Mouse (Mus musculus): ENCODE measurements around the gene Cutc. TPM values are rescaled to one million over a fixed set of nuclear protein-coding genes. Genes with fewer than 3 reads are reported as not detected.

Gene Cutc
- polyA plus RNA-seq (2016; fragmentation: Nextera tagmentation; extraction: Ambion mirVana): 15.0 and 16.3 TPM in 2 replicates

DNA sequence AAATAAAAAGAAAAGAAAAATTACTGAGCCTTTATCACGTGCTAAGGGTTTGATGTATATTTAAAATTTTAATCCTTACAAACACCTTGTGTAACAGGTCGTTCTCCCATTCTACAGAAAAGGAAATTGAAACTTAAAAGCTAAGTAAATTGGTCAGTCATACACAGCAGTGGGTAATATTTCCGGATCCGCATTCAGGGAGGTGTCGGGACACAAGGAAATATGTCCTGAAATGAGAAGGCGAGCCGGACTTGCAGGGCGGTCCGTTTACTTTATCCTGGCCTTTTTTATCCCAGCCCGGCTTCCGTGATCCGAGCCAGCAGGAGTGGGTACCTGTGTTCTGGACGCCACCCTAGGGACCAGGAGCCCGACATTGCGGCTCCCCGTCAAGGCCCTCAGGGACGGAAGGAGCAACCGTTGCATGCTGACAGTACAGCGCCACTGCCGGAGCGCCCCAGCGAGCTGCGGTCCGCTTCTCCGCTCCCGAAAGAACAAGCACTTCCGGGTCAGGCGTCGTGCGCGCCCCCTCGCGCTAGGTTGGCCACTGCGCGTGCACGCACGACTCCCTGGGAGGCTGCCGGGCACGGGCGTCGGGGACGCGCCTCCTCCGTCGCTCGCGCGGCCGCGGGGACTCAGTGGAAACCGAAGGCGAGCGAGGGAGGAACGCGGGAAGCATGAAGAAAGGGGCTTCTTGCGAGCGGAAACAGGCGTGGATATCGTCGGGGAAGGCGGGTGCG lies at the start of gene Cutc, which contains the start of gene Cox15:
Gene Cutc, plus strand, starts transcription at position 508 of the 737 bp plus-strand sequence.
Gene Cox15, minus strand, starts transcription at position 512 of the 737 bp plus-strand sequence.
- Histone ChIP-seq H3K4me3 (peak within 1 kb of the TSS; percentile 82), H3K36me3 (replicated peaks) (peaks cover 36% of the 10 kb centered on the region), H3K27ac (peak within 1 kb of the TSS; percentile 97), H3K9me3 (no peaks in the 10 kb centered on the region), H3K4me1 (peaks cover 17% of the 10 kb centered on the region), H3K27me3 (ENCODE audit: poor library complexity, severe bottlenecking) (no peaks in the 10 kb centered on the region)
- under 1% methylated on average over 62 of the region's 62 CpGs for WGBS
- peak; percentile 93 for DNase-seq (ENCODE audit: extremely low spot score, low spot score)

DNA sequence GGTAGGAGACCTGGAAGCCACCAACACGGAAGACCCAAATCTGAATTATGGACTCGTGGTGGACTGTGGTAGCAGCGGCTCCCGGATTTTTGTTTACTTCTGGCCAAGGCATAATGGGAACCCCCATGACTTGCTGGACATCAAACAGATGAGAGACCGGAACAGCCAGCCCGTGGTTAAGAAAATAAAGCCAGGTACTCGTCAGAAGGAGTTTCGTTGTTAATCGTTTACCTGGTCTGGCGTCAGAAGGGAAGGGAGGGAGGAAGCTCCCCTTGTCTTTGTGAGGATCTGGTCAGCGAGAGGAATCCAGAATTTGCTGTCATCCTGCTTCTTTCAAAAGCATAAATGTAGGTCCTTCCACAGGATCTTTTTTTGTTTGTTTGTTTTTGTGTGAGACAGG lies 48.6 kb upstream of the Cutc start:
- Histone ChIP-seq H3K27ac (no peak overlapping the region), H3K36me3 (replicated peaks) (peaks cover 69% of the 10 kb centered on the region), H3K4me1 (no peaks in the 10 kb centered on the region), H3K27me3 (ENCODE audit: poor library complexity, severe bottlenecking) (no peaks in the 10 kb centered on the region), H3K4me3 (no peak overlapping the region), H3K9me3 (no peaks in the 10 kb centered on the region; the same call in 1 of the 2 replicates)
- DNase-seq (ENCODE audit: extremely low spot score, low spot score): no peak
- WGBS: 91% methylated on average over 11 of the region's 11 CpGs

DNA sequence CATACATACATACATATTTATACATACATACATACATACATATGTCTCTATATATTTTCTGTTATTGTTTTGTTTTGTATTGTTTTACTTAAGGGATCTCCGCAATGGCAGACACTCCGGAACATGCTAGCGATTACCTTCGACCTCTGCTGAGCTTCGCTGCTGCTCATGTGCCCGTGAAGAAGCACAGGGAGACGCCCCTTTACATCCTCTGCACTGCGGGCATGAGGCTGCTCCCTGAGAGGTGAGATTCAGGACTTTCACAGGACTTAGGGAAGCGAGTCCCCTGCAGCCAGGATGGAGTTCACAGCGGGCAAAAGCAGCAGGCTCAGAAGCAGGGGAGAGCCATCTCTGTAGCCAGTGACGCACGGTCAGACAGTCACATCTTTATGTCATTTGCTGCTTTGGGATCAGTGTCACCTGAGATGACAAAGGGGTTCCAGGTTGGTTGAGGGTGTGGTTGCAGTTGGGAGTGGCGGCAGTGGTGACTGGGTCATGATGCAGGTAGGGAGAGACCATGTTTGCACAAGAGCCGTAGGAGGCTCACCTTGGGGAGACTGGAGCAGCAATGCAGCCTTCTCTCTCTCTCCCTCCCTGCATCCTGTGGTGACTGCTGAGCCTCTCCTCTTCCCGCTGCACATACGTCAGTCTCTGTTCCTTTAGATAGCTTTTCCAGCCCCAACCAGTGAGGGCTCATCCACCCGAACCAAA lies 47.9 kb upstream of the Cutc start:
- no peak for DNase-seq (ENCODE audit: extremely low spot score, low spot score)
- WGBS: 94% methylated on average over 17 of the region's 17 CpGs
- H3K4me3 ChIP-seq: no peak overlapping the region
- no peaks in the 10 kb centered on the region; the same call in 1 of the 2 replicates for H3K9me3 ChIP-seq
- H3K36me3 ChIP-seq (replicated peaks): peaks cover 69% of the 10 kb centered on the region
- H3K27ac ChIP-seq: no peak overlapping the region
- H3K27me3 ChIP-seq (ENCODE audit: poor library complexity, severe bottlenecking): no peaks in the 10 kb centered on the region
- H3K4me1 ChIP-seq: no peaks in the 10 kb centered on the region

DNA sequence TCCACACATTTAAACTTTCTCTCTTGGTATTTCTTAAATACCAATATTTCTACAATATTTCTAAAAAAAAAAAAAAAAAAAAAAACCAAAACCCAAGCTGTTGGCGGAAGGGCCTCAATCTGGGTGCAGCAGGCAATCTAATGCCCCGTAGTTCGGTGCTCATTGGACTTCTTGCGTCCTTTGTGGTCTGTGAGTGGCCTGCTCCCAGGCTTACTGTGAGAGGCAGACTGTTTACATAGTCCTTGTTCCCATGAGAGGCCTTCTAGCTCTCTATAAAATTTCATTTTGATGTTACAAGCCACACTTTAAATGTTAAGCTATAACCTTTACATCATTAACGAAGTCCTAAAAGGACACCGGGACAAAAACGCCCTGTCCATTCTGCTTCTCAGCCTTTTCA lies 44.6 kb upstream of the Cutc start:
- Histone ChIP-seq H3K4me1 (no peaks in the 10 kb centered on the region), H3K36me3 (replicated peaks) (peaks cover 49% of the 10 kb centered on the region), H3K9me3 (no peaks in the 10 kb centered on the region), H3K27me3 (ENCODE audit: poor library complexity, severe bottlenecking) (no peaks in the 10 kb centered on the region), H3K4me3 (no peak overlapping the region), H3K27ac (no peak overlapping the region)
- WGBS: 95% methylated on average over 7 of the region's 7 CpGs
- DNase-seq (ENCODE audit: extremely low spot score, low spot score): no peak

DNA sequence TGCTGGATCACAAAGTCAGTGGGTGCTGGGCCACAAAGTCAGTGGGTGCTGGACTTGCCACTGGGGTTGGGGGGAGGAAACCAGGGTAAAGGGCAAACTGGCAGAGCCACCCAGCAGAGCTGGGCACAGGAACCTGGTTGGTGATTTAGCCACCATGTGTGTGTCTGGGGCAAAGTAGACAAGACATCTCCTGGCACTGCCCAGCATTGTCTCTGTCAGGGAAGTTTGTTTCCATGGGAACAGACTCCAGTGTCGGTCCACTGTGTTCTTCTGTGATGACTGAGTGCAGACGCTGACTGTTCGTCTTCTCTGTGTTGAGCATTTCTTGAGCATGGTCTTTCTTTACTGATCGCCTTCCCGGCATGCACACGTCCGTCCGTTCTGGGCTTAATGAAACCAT lies 43.5 kb upstream of the Cutc start:
- DNase-seq (ENCODE audit: extremely low spot score, low spot score): no peak
- no peak overlapping the region for H3K27ac ChIP-seq
- H3K9me3 ChIP-seq: no peaks in the 10 kb centered on the region
- peaks cover 47% of the 10 kb centered on the region for H3K36me3 ChIP-seq (replicated peaks)
- WGBS: 91% methylated on average over 8 of the region's 8 CpGs
- H3K4me3 ChIP-seq: no peak overlapping the region
- no peaks in the 10 kb centered on the region for H3K27me3 ChIP-seq (ENCODE audit: poor library complexity, severe bottlenecking)
- H3K4me1 ChIP-seq: no peaks in the 10 kb centered on the region

DNA sequence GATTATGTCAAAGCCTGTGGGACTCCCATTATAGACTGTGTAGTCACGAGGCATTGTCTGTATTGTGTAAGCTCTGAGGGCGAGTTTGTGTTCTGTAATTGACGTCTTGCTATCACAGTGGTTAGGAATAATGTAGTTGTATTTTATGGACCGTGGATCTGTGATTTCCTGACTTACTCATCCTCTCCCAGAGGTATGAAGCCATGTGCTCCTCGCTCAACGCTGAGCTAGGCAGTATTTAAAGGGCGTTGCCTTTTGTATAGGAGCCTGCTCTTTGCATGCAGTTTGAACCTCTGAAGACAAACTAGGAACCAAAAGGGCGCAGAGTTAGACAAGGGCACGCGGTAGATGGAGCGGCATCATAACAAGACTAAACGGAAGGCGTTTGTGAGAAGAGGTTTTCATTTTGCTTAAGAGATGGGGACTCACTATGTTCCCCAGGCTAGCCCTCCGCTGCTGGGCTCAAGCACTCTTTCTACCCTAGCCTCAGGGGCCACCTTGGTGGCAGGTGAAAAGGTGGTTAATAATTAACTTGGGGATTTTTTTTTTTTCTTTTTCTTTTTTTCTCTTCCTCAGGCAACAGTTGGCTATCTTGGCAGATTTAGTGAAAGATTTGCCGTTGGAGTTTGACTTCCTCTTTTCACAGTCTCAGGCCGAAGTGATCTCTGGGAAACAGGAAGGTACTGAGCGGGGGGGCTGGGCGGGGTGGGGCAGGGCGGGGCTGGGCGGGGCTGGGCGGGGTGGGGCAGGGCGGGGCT lies 41.5 kb upstream of the Cutc start:
- Histone ChIP-seq H3K4me1 (no peaks in the 10 kb centered on the region), H3K9me3 (no peaks in the 10 kb centered on the region), H3K4me3 (no peak overlapping the region), H3K36me3 (replicated peaks) (peaks cover 36% of the 10 kb centered on the region), H3K27me3 (ENCODE audit: poor library complexity, severe bottlenecking) (no peaks in the 10 kb centered on the region), H3K27ac (no peak overlapping the region)
- DNase-seq (ENCODE audit: extremely low spot score, low spot score): no peak
- WGBS: 62% methylated on average over 22 of the region's 22 CpGs

DNA sequence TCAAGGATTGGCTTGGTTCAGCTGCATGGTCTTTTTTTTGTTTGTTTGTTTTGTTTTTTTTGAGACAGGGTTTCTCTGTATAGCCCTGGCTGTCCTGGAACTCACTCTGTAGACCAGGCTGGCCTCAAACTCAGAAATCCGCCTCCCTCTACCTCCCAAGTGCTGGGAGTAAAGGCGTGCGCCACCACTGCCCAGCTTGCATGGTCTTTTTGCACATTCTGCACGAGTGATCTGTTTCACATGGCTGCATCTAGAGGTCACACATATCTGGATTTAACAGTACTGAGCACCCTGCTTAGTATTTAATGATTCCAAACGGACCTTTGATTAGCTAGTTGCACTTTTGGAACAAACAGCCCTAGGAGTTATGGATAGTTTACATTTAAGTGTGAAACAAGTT lies 40.8 kb upstream of the Cutc start:
- WGBS: 78% methylated on average over 5 of the region's 5 CpGs
- Histone ChIP-seq H3K36me3 (replicated peaks) (peaks cover 35% of the 10 kb centered on the region), H3K4me3 (no peak overlapping the region), H3K27ac (no peak overlapping the region), H3K9me3 (no peaks in the 10 kb centered on the region), H3K27me3 (ENCODE audit: poor library complexity, severe bottlenecking) (no peaks in the 10 kb centered on the region), H3K4me1 (no peaks in the 10 kb centered on the region)
- no peak for DNase-seq (ENCODE audit: extremely low spot score, low spot score)

DNA sequence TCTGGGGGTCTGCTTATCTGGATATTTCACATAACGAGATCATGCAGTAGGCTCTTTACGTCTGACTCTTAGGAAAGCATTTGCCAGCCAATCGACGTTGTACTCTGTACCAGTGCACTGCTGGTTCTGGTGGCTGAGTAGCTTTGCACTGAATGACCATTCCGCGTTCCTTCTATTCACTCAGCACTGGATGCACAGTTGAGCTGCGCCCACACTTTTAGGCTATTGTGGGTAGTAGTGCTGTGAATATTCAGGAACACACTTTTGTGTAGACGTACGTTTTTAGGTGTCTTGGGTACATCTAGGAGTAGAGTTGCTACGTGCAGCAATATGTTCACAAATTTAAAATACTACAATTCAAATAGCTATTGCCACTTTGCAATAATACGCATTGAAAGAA lies 32.7 kb upstream of the Cutc start:
- Histone ChIP-seq H3K4me1 (0 out of 2 replicates have a peak, but pooled peaks cover 8% of the 10 kb centered on the region), H3K27me3 (ENCODE audit: poor library complexity, severe bottlenecking) (no peaks in the 10 kb centered on the region), H3K27ac (no peak overlapping the region), H3K9me3 (no peaks in the 10 kb centered on the region), H3K36me3 (replicated peaks) (peaks cover 56% of the 10 kb centered on the region), H3K4me3 (no peak overlapping the region)
- DNase-seq (ENCODE audit: extremely low spot score, low spot score): no peak
- WGBS: 92% methylated on average over 11 of the region's 11 CpGs

DNA sequence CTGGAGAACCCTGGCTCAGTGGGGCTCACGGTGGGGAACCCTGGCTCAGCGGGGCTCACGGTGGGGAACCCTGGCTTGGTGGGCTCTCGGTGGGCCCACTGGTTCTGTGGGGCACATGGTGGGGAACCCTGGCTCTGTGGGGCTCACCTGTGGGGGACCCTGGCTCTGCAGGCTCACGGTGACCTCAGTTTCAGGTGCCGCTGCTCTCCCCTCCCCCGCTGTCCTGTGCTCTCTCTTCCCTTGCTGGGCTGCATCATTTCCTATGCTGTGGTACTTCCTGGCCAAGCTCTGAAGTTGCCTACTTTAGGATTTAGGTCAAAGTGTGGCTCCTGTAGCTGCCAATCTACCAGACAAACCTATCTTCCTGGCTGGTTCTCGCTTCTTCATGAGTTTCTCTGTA lies 29.9 kb upstream of the Cutc start:
- no peak for DNase-seq (ENCODE audit: extremely low spot score, low spot score)
- H3K27ac ChIP-seq: no peak overlapping the region
- no peaks in the 10 kb centered on the region for H3K27me3 ChIP-seq (ENCODE audit: poor library complexity, severe bottlenecking)
- H3K9me3 ChIP-seq: no peaks in the 10 kb centered on the region
- peaks cover 16% of the 10 kb centered on the region for H3K4me1 ChIP-seq
- WGBS: 74% methylated on average over 8 of the region's 8 CpGs
- peaks cover 77% of the 10 kb centered on the region for H3K36me3 ChIP-seq (replicated peaks)
- no peak overlapping the region for H3K4me3 ChIP-seq

DNA sequence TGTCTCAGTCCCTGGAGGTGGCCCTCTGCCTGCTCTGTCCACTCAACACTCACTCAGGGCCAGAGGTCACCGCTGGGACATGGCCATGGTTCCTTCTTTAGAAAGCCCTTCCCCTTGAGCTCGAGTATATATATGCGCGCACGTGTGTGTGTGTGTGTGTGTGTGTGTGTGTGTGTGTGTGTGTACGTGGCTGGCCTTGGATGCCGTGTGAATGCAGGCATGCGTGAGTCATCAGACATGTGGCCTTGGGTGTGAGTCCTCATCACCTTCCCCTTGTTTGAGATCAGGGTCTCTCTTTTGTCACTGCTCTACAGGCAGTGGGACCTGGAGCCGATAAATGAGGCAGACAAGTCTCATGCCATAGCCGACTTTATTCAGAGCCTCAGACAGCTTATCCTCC lies 29.3 kb upstream of the Cutc start:
- peaks cover 77% of the 10 kb centered on the region for H3K36me3 ChIP-seq (replicated peaks)
- no peaks in the 10 kb centered on the region for H3K9me3 ChIP-seq
- peaks cover 16% of the 10 kb centered on the region for H3K4me1 ChIP-seq
- no peaks in the 10 kb centered on the region for H3K27me3 ChIP-seq (ENCODE audit: poor library complexity, severe bottlenecking)
- H3K4me3 ChIP-seq: no peak overlapping the region
- DNase-seq (ENCODE audit: extremely low spot score, low spot score): no peak
- 89% methylated on average over 10 of the region's 10 CpGs for WGBS
- no peak overlapping the region for H3K27ac ChIP-seq

DNA sequence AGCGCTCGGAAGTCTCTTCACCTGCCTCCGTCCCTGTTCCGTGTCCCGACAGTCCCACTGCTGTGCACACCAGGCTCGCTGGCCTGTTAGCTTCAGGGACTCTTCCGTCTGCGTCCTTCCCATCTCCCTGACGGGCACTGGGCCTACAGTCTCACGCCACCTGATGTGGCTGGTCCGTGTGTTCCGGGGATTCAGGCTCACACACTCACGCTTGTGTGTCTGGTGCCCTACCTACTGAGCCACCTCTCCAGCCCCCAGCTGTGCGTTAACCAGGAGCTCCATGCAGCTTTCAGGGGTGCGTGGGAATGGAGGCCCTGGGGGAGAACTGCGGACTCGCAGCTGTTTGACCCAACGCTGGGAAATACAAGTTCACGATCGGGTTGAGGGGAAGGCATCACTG lies 28.6 kb upstream of the Cutc start:
- 95% methylated on average over 20 of the region's 20 CpGs for WGBS
- Histone ChIP-seq H3K4me1 (peaks cover 16% of the 10 kb centered on the region), H3K36me3 (replicated peaks) (peaks cover 81% of the 10 kb centered on the region), H3K9me3 (no peaks in the 10 kb centered on the region), H3K27ac (no peak overlapping the region), H3K4me3 (no peak overlapping the region), H3K27me3 (ENCODE audit: poor library complexity, severe bottlenecking) (no peaks in the 10 kb centered on the region)
- no peak for DNase-seq (ENCODE audit: extremely low spot score, low spot score)

DNA sequence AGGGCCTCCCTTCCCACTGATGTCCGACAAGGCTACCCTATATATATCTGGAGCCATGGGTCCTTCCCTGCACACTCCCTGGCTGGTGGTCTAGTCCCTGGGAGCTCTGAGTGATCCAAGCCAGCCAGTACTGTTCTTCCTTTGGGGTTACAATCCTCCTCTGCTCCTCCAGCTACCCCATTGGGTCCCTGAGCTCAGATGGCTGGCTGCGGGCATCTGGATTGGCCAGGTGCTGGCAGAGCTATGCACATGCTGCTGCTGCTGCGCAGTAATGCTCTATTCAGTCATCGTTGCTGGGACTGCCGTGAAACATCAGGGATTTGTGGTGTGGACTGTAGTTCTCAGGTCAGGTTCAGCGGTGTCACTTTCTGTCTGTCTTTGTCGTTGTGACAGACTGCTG lies 28.0 kb upstream of the Cutc start:
- 84% methylated on average over 7 of the region's 7 CpGs for WGBS
- Histone ChIP-seq H3K27ac (no peak overlapping the region), H3K9me3 (no peaks in the 10 kb centered on the region), H3K4me1 (peaks cover 23% of the 10 kb centered on the region), H3K36me3 (replicated peaks) (peaks cover 85% of the 10 kb centered on the region), H3K4me3 (no peak overlapping the region), H3K27me3 (ENCODE audit: poor library complexity, severe bottlenecking) (no peaks in the 10 kb centered on the region)
- DNase-seq (ENCODE audit: extremely low spot score, low spot score): no peak
